Mouse (Mus musculus) MEL (cell line): ENCODE measurements around the gene Cxcr1. TPM values are rescaled to one million over a fixed set of nuclear protein-coding genes. Genes with fewer than 3 reads are reported as not detected.
"Not testable (repeated sequence)": the region's sequence is repeated elsewhere in the genome, so short reads cannot be mapped to it uniquely, and the experiment has no call there.

Source experiments
- DNase-seq: peaks from one replicate; pipeline ENCODE4 v3.0.0; 2011; ENCODE audit warnings: low read depth, low spot score
- H3K27ac ChIP-seq: 2 replicates; pipeline ENCODE4 v1.5.1; 2012; ENCODE audit warnings: low read depth, mild to moderate bottlenecking, control low read depth, low read length, moderate library complexity; ENCODE audit not compliant: control insufficient read depth
- H3K27me3 ChIP-seq, 2 experiments: fragments of 150-350 bp in 1 of 2; sonication (generic) in 1 of 2; 2 replicates each; pipeline ENCODE4 v1.6.1; 2012; ENCODE audit warnings: low read length in 2 of 2, mild to moderate bottlenecking in 2 of 2, improper control_type of control experiment in 1 of 2, moderate library complexity in 1 of 2; ENCODE audit not compliant: insufficient read depth in 2 of 2, control insufficient read depth in 1 of 2
- H3K36me3 ChIP-seq, 2 experiments: 2 replicates each; pipeline ENCODE4 v1.6.1; 2012 to 2014; ENCODE audit warnings: low read length in 2 of 2, improper control_type of control experiment in 1 of 2, inconsistent platforms in 1 of 2, mild to moderate bottlenecking in 1 of 2; ENCODE audit not compliant: insufficient read depth in 2 of 2, control insufficient read depth in 1 of 2
- H3K4me1 ChIP-seq, 2 experiments: fragments of 150-350 bp in 1 of 2; sonication (generic) in 1 of 2; 2 replicates each; pipeline ENCODE4 v1.6.1; 2012; ENCODE audit warnings: low read length in 2 of 2, improper control_type of control experiment in 1 of 2, mild to moderate bottlenecking in 1 of 2; ENCODE audit not compliant: insufficient read depth in 2 of 2, control insufficient read depth in 1 of 2
- H3K4me3 ChIP-seq, 2 experiments: fragments of 150-350 bp in 1 of 2; sonication (generic) in 1 of 2; 2 replicates each; pipeline ENCODE4 v1.5.1; 2012; ENCODE audit warnings: low read depth in 2 of 2, low read length in 2 of 2, mild to moderate bottlenecking in 2 of 2, moderate library complexity in 2 of 2, control low read depth in 1 of 2, improper control_type of control experiment in 1 of 2; ENCODE audit not compliant: control insufficient read depth in 1 of 2, insufficient read depth in 1 of 2
- H3K79me2 ChIP-seq: 2 replicates; pipeline ENCODE4 v1.6.1; 2012; ENCODE audit warnings: mild to moderate bottlenecking, low read length, moderate library complexity; ENCODE audit not compliant: control insufficient read depth, poor library complexity, insufficient read depth
- H3K9ac ChIP-seq: 2 replicates; pipeline ENCODE4 v1.6.1; 2012; ENCODE audit warnings: low read depth, mild to moderate bottlenecking, control low read depth, low read length, moderate library complexity; ENCODE audit not compliant: control insufficient read depth, poor library complexity, severe bottlenecking
- H3K9me3 ChIP-seq: fragments of 150-350 bp; sonication (generic); replicated peaks from 2 replicates; pipeline ENCODE4 v1.6.1; 2012; ENCODE audit warnings: mild to moderate bottlenecking, low read length, improper control_type of control experiment, moderate library complexity; ENCODE audit not compliant: insufficient read depth
- BHLHE40 ChIP-seq: IDR thresholded peaks from 2 replicates; pipeline ENCODE4 v1.6.1; 2012; ENCODE audit warnings: low read depth, mild to moderate bottlenecking, inconsistent platforms, low read length, improper control_type of control experiment, borderline replicate concordance
- CTCF ChIP-seq, 3 experiments: IDR thresholded peaks in 2 of 3; conservative IDR thresholded peaks in 1 of 3; 2 replicates each; pipeline ENCODE4 v1.5.1; 2011 to 2012; ENCODE audit warnings: low read length in 3 of 3, low read depth in 2 of 3, mild to moderate bottlenecking in 2 of 3, improper control_type of control experiment in 1 of 3, inconsistent platforms in 1 of 3, mixed read lengths in 1 of 3, moderate library complexity in 1 of 3; ENCODE audit not compliant: control insufficient read depth in 1 of 3, insufficient read depth in 1 of 3, poor library complexity in 1 of 3, severe bottlenecking in 1 of 3
- ELF1 ChIP-seq: IDR thresholded peaks from 2 replicates; pipeline ENCODE4 v1.6.1; 2014; ENCODE audit warnings: low read depth, mild to moderate bottlenecking, inconsistent platforms, low read length, improper control_type of control experiment, moderate library complexity
- EP300 ChIP-seq, 2 experiments: IDR thresholded peaks; 2 replicates each; pipeline ENCODE4 v1.6.1; 2011; ENCODE audit warnings: improper control_type of control experiment in 2 of 2, low read length in 2 of 2, low read depth in 1 of 2, mild to moderate bottlenecking in 1 of 2
- ETS1 ChIP-seq: IDR thresholded peaks from 2 replicates; pipeline ENCODE4 v1.6.1; 2012; ENCODE audit warnings: low read depth, mild to moderate bottlenecking, inconsistent platforms, low read length, improper control_type of control experiment, moderate library complexity
- GABPA ChIP-seq: IDR thresholded peaks from 2 replicates; pipeline ENCODE4 v1.6.1; 2012; ENCODE audit warnings: low read depth, mild to moderate bottlenecking, inconsistent platforms, low read length, improper control_type of control experiment, moderate library complexity
- MAFK ChIP-seq: IDR thresholded peaks from 2 replicates; pipeline ENCODE4 v1.6.1; 2011; ENCODE audit warnings: low read depth, mild to moderate bottlenecking, low read length, improper control_type of control experiment, borderline replicate concordance
- MAZ ChIP-seq: IDR thresholded peaks from 2 replicates; pipeline ENCODE4 v1.6.1; 2012; ENCODE audit warnings: low read depth, mild to moderate bottlenecking, inconsistent platforms, low read length, improper control_type of control experiment
- MEF2A ChIP-seq: IDR thresholded peaks from 2 replicates; pipeline ENCODE4 v1.6.1; 2014; ENCODE audit warnings: low read depth, mild to moderate bottlenecking, inconsistent platforms, low read length, improper control_type of control experiment; ENCODE audit not compliant: poor library complexity, insufficient replicate concordance, severe bottlenecking; ENCODE audit errors: extremely low read depth
- MXI1 ChIP-seq: IDR thresholded peaks from 2 replicates; pipeline ENCODE4 v1.6.1; 2011; ENCODE audit warnings: mild to moderate bottlenecking, low read depth, low read length, improper control_type of control experiment
- NELFE ChIP-seq: IDR thresholded peaks from 2 replicates; pipeline ENCODE4 v1.6.1; 2011; ENCODE audit warnings: low read depth, low read length, improper control_type of control experiment
- POLR2AphosphoS2 ChIP-seq: IDR thresholded peaks from 2 replicates; pipeline ENCODE4 v1.6.1; 2011; ENCODE audit warnings: low read length, improper control_type of control experiment
- SIN3A ChIP-seq: IDR thresholded peaks from 2 replicates; pipeline ENCODE4 v1.6.1; 2012; ENCODE audit warnings: low read length, improper control_type of control experiment, inconsistent platforms
- SMC3 ChIP-seq: IDR thresholded peaks from 2 replicates; pipeline ENCODE4 v1.6.1; 2011; ENCODE audit warnings: low read depth, low read length, improper control_type of control experiment
- TAL1 ChIP-seq: IDR thresholded peaks from 2 replicates; pipeline ENCODE4 v1.6.1; 2012; ENCODE audit warnings: mild to moderate bottlenecking, inconsistent platforms, low read length, moderate library complexity, mixed read lengths
- TBP ChIP-seq: IDR thresholded peaks from 2 replicates; pipeline ENCODE4 v1.8.0; 2011; ENCODE audit warnings: low read depth, low read length, improper control_type of control experiment
- TCF12 ChIP-seq: IDR thresholded peaks from 2 replicates; pipeline ENCODE4 v1.6.1; 2014; ENCODE audit warnings: low read depth, mild to moderate bottlenecking, inconsistent platforms, low read length, improper control_type of control experiment, moderate library complexity
- ZC3H11A ChIP-seq: IDR thresholded peaks from 2 replicates; pipeline ENCODE4 v1.6.1; 2012; ENCODE audit warnings: low read depth, mild to moderate bottlenecking, inconsistent platforms, low read length, improper control_type of control experiment
- ZKSCAN1 ChIP-seq: IDR thresholded peaks from 2 replicates; pipeline ENCODE4 v1.6.1; 2012; ENCODE audit warnings: low read depth, mild to moderate bottlenecking, inconsistent platforms, low read length, improper control_type of control experiment, moderate library complexity
- ZNF384 ChIP-seq: IDR thresholded peaks from 2 replicates; pipeline ENCODE4 v1.6.1; 2012; ENCODE audit warnings: low read depth, mild to moderate bottlenecking, inconsistent platforms, low read length, improper control_type of control experiment
- polyA plus RNA-seq, 2 experiments: library from polyadenylated mRNA; stranded (reverse) in 1 of 2; unstranded in 1 of 2; fragments of >175 nt in 1 of 2; fragments of >200 nt in 1 of 2; gene quantifications; 2 replicates each; pipeline versions ENCODE4 v1.2.1 to v1.2.4; 2012; ENCODE audit warnings: low replicate concordance in 2 of 2, low read depth in 1 of 2; ENCODE audit not compliant: insufficient read length in 2 of 2, insufficient read depth in 1 of 2, missing spikeins in 1 of 2
- total RNA-seq: library from RNA; depleted of rRNA; stranded (reverse); fragments of 300-350 nt; gene quantifications from 2 replicates; pipeline ENCODE4 v1.2.3, GENCODE M21; 2012

Cxcr1 gene
- total and polyA plus RNA-seq, 3 experiments = not detected

- not testable (repeated sequence) for H3K4me1 ChIP-seq, H3K9me3 ChIP-seq, H3K79me2 ChIP-seq, H3K27ac ChIP-seq, H3K27me3 ChIP-seq, H3K4me3 ChIP-seq, H3K36me3 ChIP-seq, H3K9ac ChIP-seq
- peak; percentile 80 for DNase-seq
- TF ChIP-seq ZNF384 (peak; percentile 79), TBP (peak; percentile 95), EP300 (IDR thresholded peaks at IDR 0.05; ENCODE audit: low read depth in 1 of 2, low read length in 2 of 2) (peak; percentile 17 to 70; a peak in 1 of 4 replicates), CTCF (IDR thresholded peaks at IDR 0.05 in 2 of 3, conservative IDR thresholded peaks at IDR 0.05 in 1 of 3; ENCODE audit: control insufficient read depth in 1 of 3, insufficient read depth in 1 of 3, low read depth in 2 of 3, low read length in 3 of 3, poor library complexity in 1 of 3, severe bottlenecking in 1 of 3) (0 out of 6 replicates have a peak, but pooled peaks of 1 of the 3 experiments have one; percentile 6)
Observed at GRCm38 (mm10) chr1:74159613-74160012, 34.8 kb downstream of the Cxcr1 start.

- Histone ChIP-seq H3K9me3 (no peaks in the 10 kb centered on the region), H3K36me3 (no peaks in the 10 kb centered on the region), H3K79me2 (no peaks in the 10 kb centered on the region), H3K27ac (no peak overlapping the region), H3K27me3 (no peaks in the 10 kb centered on the region)
- no peak for DNase-seq
- TF ChIP-seq ELF1 (no peak), SIN3A (no peak), MAFK (no peak), GABPA (no peak), MEF2A (no peak), SMC3 (no peak), TAL1 (no peak), POLR2AphosphoS2 (no peak), BHLHE40 (no peak), ETS1 (no peak), MXI1 (no peak), ZC3H11A (no peak), NELFE (no peak), TCF12 (no peak), ZKSCAN1 (no peak), MAZ (no peak)
- TF ChIP-seq, all 39 proteins: peak for 0
- H3K4me1 ChIP-seq = no peaks in the 10 kb centered on the region
- no peak overlapping the region for H3K9ac ChIP-seq
- no peak overlapping the region for H3K4me3 ChIP-seq
Observed at GRCm38 (mm10) chr1:74156381-74156910, 38.0 kb downstream of the Cxcr1 start.
